Mouse (Mus musculus) bone marrow, adult 2 months (tissue): ENCODE measurements around the gene Gpd2.

Experiments used
- CTCF ChIP-seq: fragments of 200-500 bp; IDR thresholded peaks from 2 replicates; pipeline ENCODE4 v1.5.1; 2011; ENCODE audit warnings: low read length, control low read depth; ENCODE audit not compliant: control insufficient read depth, insufficient read depth
- POLR2A ChIP-seq: fragments of 200-500 bp; IDR thresholded peaks from 2 replicates; pipeline ENCODE4 v1.6.1; 2011; ENCODE audit warnings: low read depth, mild to moderate bottlenecking, control low read depth, low read length, borderline replicate concordance; ENCODE audit not compliant: control insufficient read depth

DNA sequence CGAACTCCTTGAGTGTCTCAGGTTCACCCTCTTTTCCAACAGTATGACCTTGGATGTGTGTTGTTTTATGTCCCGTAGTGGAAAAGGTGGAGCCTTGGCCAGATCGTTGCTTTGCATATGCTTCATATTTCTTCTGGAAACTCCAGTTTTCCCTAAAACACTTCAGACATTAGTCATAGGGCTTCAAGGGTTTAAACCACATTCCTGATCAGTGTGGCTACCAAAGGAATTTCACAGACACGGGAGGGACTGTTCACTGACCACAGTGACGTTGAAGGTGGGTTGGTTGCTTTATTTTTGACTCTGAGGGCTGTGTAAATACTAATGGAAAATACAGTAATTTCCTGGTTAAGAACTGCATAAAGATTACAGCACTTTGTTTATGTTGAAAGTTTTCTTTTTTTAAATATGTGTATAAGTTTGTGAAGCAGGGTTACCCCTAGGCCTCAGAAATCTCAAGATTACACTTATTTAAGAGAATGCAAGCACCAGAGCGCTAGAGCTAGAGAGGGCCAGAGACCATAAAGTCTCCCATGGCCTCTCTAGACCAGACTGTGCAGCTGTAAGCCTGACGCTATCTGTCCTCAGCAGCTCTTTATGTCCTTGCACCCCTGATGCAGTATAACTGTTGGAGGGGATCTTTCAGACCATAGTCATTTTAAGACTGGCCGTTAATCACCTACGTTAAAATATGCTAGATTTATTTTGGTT lies 116.4 kb downstream of the Gpd2 start:
- TF ChIP-seq POLR2A (no peak), CTCF (no peak)
